Mouse (Mus musculus) embryonic facial prominence, embryonic 15.5 days (tissue): ENCODE measurements around the gene S100a13. TPM values are rescaled to one million over a fixed set of nuclear protein-coding genes. Genes with fewer than 3 reads are reported as not detected.

ENCODE experiments used
- ATAC-seq: fragments of 200-750 bp; cut with Nextera tagmentation; 2 replicates; pipeline ENCODE4 v1.8.0; 2017; ENCODE audit warnings: low read depth, moderate TSS enrichment; ENCODE audit not compliant: insufficient number of reproducible peaks, low FRiP score, low TSS enrichment
- H3K27ac ChIP-seq: fragments of 300-500 bp; sonication (generic); replicated peaks from 2 replicates; pipeline ENCODE4 v1.5.1; 2015; ENCODE audit warnings: mild to moderate bottlenecking, inconsistent platforms
- H3K27me3 ChIP-seq: fragments of 300-500 bp; sonication (generic); 2 replicates; pipeline ENCODE4 v1.6.1; 2015; ENCODE audit warnings: inconsistent platforms
- H3K36me3 ChIP-seq: fragments of 300-500 bp; sonication (generic); 2 replicates; pipeline ENCODE4 v1.6.1; 2015; ENCODE audit warnings: mild to moderate bottlenecking, inconsistent platforms
- H3K4me1 ChIP-seq: fragments of 300-500 bp; sonication (generic); 2 replicates; pipeline ENCODE4 v1.6.1; 2015; ENCODE audit warnings: inconsistent platforms
- H3K4me2 ChIP-seq: fragments of 300-500 bp; sonication (generic); replicated peaks from 2 replicates; pipeline ENCODE4 v1.6.1; 2015; ENCODE audit warnings: mild to moderate bottlenecking, inconsistent platforms
- H3K4me3 ChIP-seq: fragments of 300-500 bp; sonication (generic); replicated peaks from 2 replicates; pipeline ENCODE4 v1.5.1; 2015; ENCODE audit warnings: mild to moderate bottlenecking, inconsistent platforms
- H3K9ac ChIP-seq: fragments of 300-500 bp; sonication (generic); 2 replicates; pipeline ENCODE4 v1.6.1; 2015; ENCODE audit warnings: inconsistent platforms
- H3K9me3 ChIP-seq: fragments of 300-500 bp; sonication (generic); replicated peaks from 2 replicates; pipeline ENCODE4 v1.6.1; 2016; ENCODE audit warnings: inconsistent platforms
- WGBS: fragments of 180-500 bp; shearing (Covaris S2); methylation state at CpG from one replicate; pipeline ENCODE4 v1.1.7; 2015; 5-methylcytosine and 5-hydroxymethylcytosine counted together
- polyA plus RNA-seq: library from polyadenylated mRNA; unstranded; fragments of >200 nt; fragmentation: Nextera tagmentation; extraction: Ambion mirVana; gene quantifications from 2 replicates; pipeline ENCODE4 v1.2.1, GENCODE M21; 2015

Gene S100a13
- 45.9 and 51.8 TPM in 2 replicates for polyA plus RNA-seq

- H3K27ac ChIP-seq = peak within 1 kb of the TSS; percentile 71
- peak within 1 kb of the TSS; percentile 48 for H3K4me3 ChIP-seq
- H3K36me3 ChIP-seq = no peaks in the 10 kb centered on the region
- peak within 1 kb of the TSS; percentile 88 for H3K4me2 ChIP-seq
- H3K27me3 ChIP-seq = no peaks in the 10 kb centered on the region
- WGBS = 5% methylated on average over 25 of the region's 25 CpGs
- H3K9me3 ChIP-seq = no peaks in the 10 kb centered on the region
- peak; percentile 49 for ATAC-seq
- peak within 1 kb of the TSS; percentile 21 for H3K9ac ChIP-seq
- H3K4me1 ChIP-seq = peaks cover 24% of the 10 kb centered on the region
Observed at GRCm38 (mm10) chr3:90513796-90514590, at the start of gene S100a13, which contains the start of gene S100a1. Gene S100a13, plus strand, starts transcription at chr3:90514435. Gene S100a1, minus strand, starts transcription at chr3:90514392.

GRCm38 (mm10) chr3:90464552-90465080, 49.6 kb upstream of the S100a13 start:
- no peak for ATAC-seq
- peak overlapping the region; percentile 88 for H3K4me2 ChIP-seq
- no peaks in the 10 kb centered on the region for H3K36me3 ChIP-seq

GRCm38 (mm10) chr3:90465081-90465685, 49.1 kb upstream of the S100a13 start:
- H3K4me3 ChIP-seq = peak overlapping the region; percentile 44
- no peak for ATAC-seq
- peaks cover 46% of the 10 kb centered on the region for H3K27me3 ChIP-seq
- H3K9ac ChIP-seq = 0 out of 2 replicates have a peak overlapping the region, but pooled peaks have one; percentile 21
- no peaks in the 10 kb centered on the region for H3K9me3 ChIP-seq
- peak overlapping the region; percentile 88 for H3K4me2 ChIP-seq
- H3K36me3 ChIP-seq = no peaks in the 10 kb centered on the region
- no peak overlapping the region for H3K27ac ChIP-seq
- 1% methylated on average over 74 of the region's 75 CpGs for WGBS
- peaks cover 17% of the 10 kb centered on the region for H3K4me1 ChIP-seq

More at GRCm38 (mm10) chr3:90464552-90465080, 49.6 kb upstream of the S100a13 start:
- no peak overlapping the region for H3K27ac ChIP-seq
- H3K9me3 ChIP-seq = no peaks in the 10 kb centered on the region
- H3K4me3 ChIP-seq = peak overlapping the region; percentile 44
- H3K4me1 ChIP-seq = peaks cover 17% of the 10 kb centered on the region
- 12% methylated on average over 37 of the region's 37 CpGs for WGBS
- H3K27me3 ChIP-seq = peaks cover 46% of the 10 kb centered on the region
- H3K9ac ChIP-seq = 0 out of 2 replicates have a peak overlapping the region, but pooled peaks have one; percentile 21

GRCm38 (mm10) chr3:90465686-90466310, 48.4 kb upstream of the S100a13 start, which contains the start of gene Npr1:
Gene Npr1, minus strand, starts transcription at chr3:90465866.
- Histone ChIP-seq H3K4me2 (peak within 1 kb of the TSS; percentile 88), H3K27ac (no peak within 1 kb of the TSS), H3K4me1 (peaks cover 17% of the 10 kb centered on the region), H3K9ac (0 out of 2 replicates have a peak within 1 kb of the TSS, but pooled peaks have one; percentile 21), H3K4me3 (peak within 1 kb of the TSS; percentile 44), H3K36me3 (no peaks in the 10 kb centered on the region), H3K27me3 (peaks cover 46% of the 10 kb centered on the region), H3K9me3 (no peaks in the 10 kb centered on the region)
- ATAC-seq = peak; percentile 35; the same call in 1 of the 2 replicates
- under 1% methylated on average over 43 of the region's 49 CpGs for WGBS

- H3K36me3 ChIP-seq = no peaks in the 10 kb centered on the region
- H3K4me3 ChIP-seq = peak overlapping the region; percentile 44
- H3K9me3 ChIP-seq = no peaks in the 10 kb centered on the region
- 0 out of 2 replicates have a peak, but pooled peaks have one; percentile 18 for ATAC-seq
- H3K4me1 ChIP-seq = peaks cover 17% of the 10 kb centered on the region
- H3K9ac ChIP-seq = no peak overlapping the region
- no peak overlapping the region for H3K27ac ChIP-seq
- WGBS = under 1% methylated on average over 15 of the region's 15 CpGs
- peak overlapping the region; percentile 88 for H3K4me2 ChIP-seq
- H3K27me3 ChIP-seq = peaks cover 46% of the 10 kb centered on the region
Observed at GRCm38 (mm10) chr3:90466311-90466766, 47.9 kb upstream of the S100a13 start.

GRCm38 (mm10) chr3:90467618-90468300, 46.5 kb upstream of the S100a13 start:
- no peak overlapping the region for H3K4me2 ChIP-seq
- peaks cover 35% of the 10 kb centered on the region for H3K27me3 ChIP-seq
- no peak overlapping the region for H3K9ac ChIP-seq
- 91% methylated on average over 10 of the region's 10 CpGs for WGBS
- no peaks in the 10 kb centered on the region for H3K36me3 ChIP-seq
- no peaks in the 10 kb centered on the region for H3K9me3 ChIP-seq
- peaks cover 17% of the 10 kb centered on the region for H3K4me1 ChIP-seq
- no peak overlapping the region for H3K27ac ChIP-seq
- H3K4me3 ChIP-seq = no peak overlapping the region
- ATAC-seq = no peak

- Histone ChIP-seq H3K27me3 (no peaks in the 10 kb centered on the region), H3K27ac (no peak overlapping the region), H3K4me2 (no peak overlapping the region), H3K9ac (no peak overlapping the region), H3K4me3 (no peak overlapping the region), H3K9me3 (no peaks in the 10 kb centered on the region), H3K4me1 (peaks cover 5% of the 10 kb centered on the region), H3K36me3 (no peaks in the 10 kb centered on the region)
- no peak for ATAC-seq
- 26% methylated on average over 3 of the region's 3 CpGs for WGBS
Observed at GRCm38 (mm10) chr3:90472213-90472612, 42.0 kb upstream of the S100a13 start.

- 0 out of 2 replicates have a peak overlapping the region, but pooled peaks have one; percentile 25 for H3K4me2 ChIP-seq
- WGBS = 39% methylated on average over 16 of the region's 16 CpGs
- H3K36me3 ChIP-seq = peaks cover 23% of the 10 kb centered on the region
- no peaks in the 10 kb centered on the region for H3K9me3 ChIP-seq
- H3K27ac ChIP-seq = no peak overlapping the region
- H3K9ac ChIP-seq = no peak overlapping the region
- ATAC-seq = peak; percentile 4; the same call in 1 of the 2 replicates
- H3K4me3 ChIP-seq = peak overlapping the region; percentile 93
- H3K27me3 ChIP-seq = no peaks in the 10 kb centered on the region
- H3K4me1 ChIP-seq = peaks cover 8% of the 10 kb centered on the region
Observed at GRCm38 (mm10) chr3:90475151-90475830, 38.9 kb upstream of the S100a13 start.

GRCm38 (mm10) chr3:90475831-90476611, 38.2 kb upstream of the S100a13 start, which contains the start of gene Ilf2:
Gene Ilf2, plus strand, starts transcription at chr3:90476126.
- WGBS = 1% methylated on average over 45 of the region's 45 CpGs
- ATAC-seq = peak; percentile 99
- peaks cover 31% of the 10 kb centered on the region for H3K36me3 ChIP-seq
- peak within 1 kb of the TSS; percentile 93 for H3K9ac ChIP-seq
- no peaks in the 10 kb centered on the region for H3K27me3 ChIP-seq
- H3K4me1 ChIP-seq = peaks cover 8% of the 10 kb centered on the region
- peak within 1 kb of the TSS; percentile 60 for H3K4me2 ChIP-seq
- H3K9me3 ChIP-seq = no peaks in the 10 kb centered on the region
- H3K27ac ChIP-seq = peak within 1 kb of the TSS; percentile 95
- peak within 1 kb of the TSS; percentile 93 for H3K4me3 ChIP-seq
